Mouse (Mus musculus) stomach, embryonic 16.5 days (tissue): Measurements from ENCODE around the gene Pglyrp1. TPM values are rescaled to one million over a fixed set of nuclear protein-coding genes. Genes with fewer than 3 reads are reported as not detected.

ENCODE experiments used
- ATAC-seq: fragments of 200-750 bp; cut with Nextera tagmentation; 2 replicates; pipeline ENCODE4 v1.8.0; 2017; ENCODE audit warnings: moderate number of reproducible peaks, moderate TSS enrichment; ENCODE audit not compliant: insufficient read depth, low FRiP score
- H3K27ac ChIP-seq: fragments of 300-500 bp; sonication (generic); 2 replicates; pipeline ENCODE4 v1.5.1; 2014; ENCODE audit warnings: low read length
- H3K27me3 ChIP-seq: fragments of 300-500 bp; sonication (generic); 2 replicates; pipeline ENCODE4 v1.6.1; 2014; ENCODE audit warnings: low read length, control low read depth, mixed read lengths; ENCODE audit not compliant: control insufficient read depth, insufficient read depth
- H3K36me3 ChIP-seq: fragments of 300-500 bp; sonication (generic); 2 replicates; pipeline ENCODE4 v1.6.1; 2014; ENCODE audit warnings: low read length; ENCODE audit not compliant: control insufficient read depth, insufficient read depth
- H3K4me1 ChIP-seq: fragments of 300-500 bp; sonication (generic); 2 replicates; pipeline ENCODE4 v1.6.1; 2014; ENCODE audit warnings: low read length, control low read depth, mixed read lengths; ENCODE audit not compliant: control insufficient read depth, insufficient read depth
- H3K4me2 ChIP-seq: fragments of 300-500 bp; sonication (generic); 2 replicates; pipeline ENCODE4 v1.6.1; 2014; ENCODE audit warnings: low read depth, low read length, mixed read lengths
- H3K4me3 ChIP-seq: fragments of 300-500 bp; sonication (generic); replicated peaks from 2 replicates; pipeline ENCODE4 v1.5.1; 2014; ENCODE audit warnings: mild to moderate bottlenecking, low read length
- H3K9ac ChIP-seq: fragments of 300-500 bp; sonication (generic); 2 replicates; pipeline ENCODE4 v1.6.1; 2014; ENCODE audit warnings: low read length
- H3K9me3 ChIP-seq: fragments of 300-500 bp; sonication (generic); replicated peaks from 2 replicates; pipeline ENCODE4 v1.6.1; 2016; ENCODE audit warnings: low read length, control low read depth; ENCODE audit not compliant: control insufficient read depth
- WGBS: fragments of 180-500 bp; shearing (Covaris S2); extraction: QIAGEN DNeasy Blood & Tissue Kit; methylation state at CpG from one replicate; pipeline ENCODE4 v1.1.7; 2014; 5-methylcytosine and 5-hydroxymethylcytosine counted together
- polyA plus RNA-seq: library from polyadenylated mRNA; unstranded; fragments of >200 nt; fragmentation: Nextera tagmentation; extraction: Ambion mirVana; gene quantifications from 2 replicates; pipeline ENCODE4 v1.2.1, GENCODE M21; 2015

Pglyrp1 gene
- polyA plus RNA-seq, 1 experiment from 2014 or later, result 119 TPM

DNA sequence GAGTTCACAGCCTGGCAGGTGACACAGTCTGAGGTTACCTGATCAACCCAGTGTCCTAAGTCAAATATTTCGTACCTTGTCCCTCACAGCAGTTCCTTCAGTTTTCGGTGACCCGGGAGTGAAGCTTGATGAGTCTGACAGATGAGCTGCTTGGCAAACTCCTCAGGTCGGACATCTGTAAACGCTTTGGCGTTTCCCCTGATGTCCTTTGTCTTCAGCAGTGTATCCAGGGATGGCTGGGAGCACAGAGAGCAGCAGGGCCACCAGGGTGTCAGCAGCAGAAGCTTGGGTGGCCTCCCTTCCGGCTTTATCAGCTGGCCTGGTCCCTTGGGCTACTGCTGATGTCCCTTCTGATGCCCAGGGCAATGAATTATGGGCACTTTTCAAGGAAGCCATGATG is 7.6 kb downstream of the Pglyrp1 start:
- H3K4me3 ChIP-seq, result no peak overlapping the region

GRCm38 (mm10) chr7:18883991-18884744 is 13.0 kb downstream of the Pglyrp1 start:
- Histone ChIP-seq H3K9me3 (no peaks in the 10 kb centered on the region), H3K36me3 (no peaks in the 10 kb centered on the region), H3K4me3 (peak overlapping the region; percentile 32), H3K9ac (peak overlapping the region; percentile 69), H3K4me1 (0 out of 2 replicates have a peak, but pooled peaks cover 3% of the 10 kb centered on the region), H3K4me2 (peak overlapping the region; percentile 40), H3K27me3 (no peaks in the 10 kb centered on the region), H3K27ac (peak overlapping the region; percentile 87)
- 45% methylated on average over 9 of the region's 9 CpGs for WGBS
- peak; percentile 90 for ATAC-seq

More for the DNA sequence above, 7.6 kb downstream of the Pglyrp1 start:
- H3K27ac ChIP-seq, result no peak overlapping the region
- 61% methylated on average over 7 of the region's 7 CpGs for WGBS
- no peaks in the 10 kb centered on the region for H3K4me1 ChIP-seq
- no peak overlapping the region for H3K9ac ChIP-seq
- no peak for ATAC-seq
- H3K27me3 ChIP-seq, result no peaks in the 10 kb centered on the region
- H3K4me2 ChIP-seq, result no peak overlapping the region
- H3K36me3 ChIP-seq, result no peaks in the 10 kb centered on the region
- H3K9me3 ChIP-seq, result no peaks in the 10 kb centered on the region

DNA sequence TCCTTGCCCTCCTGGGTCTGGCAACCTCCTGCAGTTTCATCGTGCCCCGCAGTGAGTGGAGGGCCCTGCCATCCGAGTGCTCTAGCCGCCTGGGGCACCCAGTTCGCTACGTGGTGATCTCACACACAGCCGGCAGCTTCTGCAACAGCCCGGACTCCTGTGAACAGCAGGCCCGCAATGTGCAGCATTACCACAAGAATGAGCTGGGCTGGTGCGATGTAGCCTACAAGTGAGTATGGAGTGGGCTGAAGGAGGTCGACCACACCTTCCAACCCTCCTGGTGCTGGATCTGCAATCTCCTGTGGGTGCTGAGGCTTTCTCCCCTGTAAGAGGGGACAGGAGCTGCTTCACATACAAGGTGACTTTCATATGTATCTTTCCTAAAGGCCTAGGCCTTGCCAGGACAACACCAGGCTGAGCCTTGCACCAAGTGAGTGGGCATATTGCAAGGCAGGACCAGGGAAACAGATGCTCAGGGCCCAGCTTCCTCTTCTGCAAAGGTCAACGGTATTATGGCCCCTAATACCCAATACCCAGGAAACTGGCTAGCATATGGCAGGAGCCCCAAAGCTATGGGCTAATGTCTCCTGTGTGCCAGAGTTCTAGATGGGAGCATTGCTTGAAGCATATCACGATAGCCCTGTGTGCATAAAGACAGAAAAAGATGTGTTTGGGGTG is 13.8 kb downstream of the Pglyrp1 start:
- Histone ChIP-seq H3K4me3 (peak overlapping the region; percentile 32), H3K4me1 (0 out of 2 replicates have a peak, but pooled peaks cover 3% of the 10 kb centered on the region), H3K36me3 (no peaks in the 10 kb centered on the region), H3K27me3 (no peaks in the 10 kb centered on the region), H3K9me3 (no peaks in the 10 kb centered on the region), H3K27ac (peak overlapping the region; percentile 87), H3K4me2 (peak overlapping the region; percentile 40), H3K9ac (peak overlapping the region; percentile 69)
- 41% methylated on average over 13 of the region's 13 CpGs for WGBS
- ATAC-seq, result no peak; the same call in 1 of the 2 replicates

GRCm38 (mm10) chr7:18886963-18887362 is 15.8 kb downstream of the Pglyrp1 start:
- Histone ChIP-seq H3K4me2 (no peak overlapping the region), H3K36me3 (no peaks in the 10 kb centered on the region), H3K27ac (no peak overlapping the region), H3K4me3 (no peak overlapping the region), H3K9me3 (no peaks in the 10 kb centered on the region), H3K4me1 (0 out of 2 replicates have a peak, but pooled peaks cover 3% of the 10 kb centered on the region), H3K27me3 (no peaks in the 10 kb centered on the region), H3K9ac (no peak overlapping the region)
- WGBS, result 81% methylated on average over 1 of the region's 1 CpGs
- ATAC-seq, result no peak

DNA sequence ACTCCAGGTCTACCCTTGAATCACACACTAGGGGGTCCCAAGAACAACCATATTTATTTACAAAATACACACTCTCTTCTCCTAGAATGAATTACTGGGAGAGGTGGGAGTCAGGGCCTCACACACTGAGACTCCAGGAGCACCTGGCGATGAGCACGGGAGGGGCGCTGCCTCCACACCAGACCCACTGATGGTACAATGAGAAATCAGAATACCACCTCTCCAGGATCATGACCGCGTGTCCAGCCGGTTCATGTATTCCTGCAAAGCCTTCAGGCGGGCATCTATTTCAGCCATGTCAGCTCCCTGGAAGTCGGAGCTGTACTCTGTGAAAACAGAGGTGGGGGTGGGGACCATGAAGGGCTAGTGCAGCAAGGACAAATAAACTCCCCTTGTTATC is 19.7 kb downstream of the Pglyrp1 start:
- no peaks in the 10 kb centered on the region; the same call in 1 of the 2 replicates for H3K27me3 ChIP-seq

GRCm38 (mm10) chr7:18891872-18892599 is 20.9 kb downstream of the Pglyrp1 start:
- no peaks in the 10 kb centered on the region for H3K9me3 ChIP-seq
- peak overlapping the region; percentile 69 for H3K9ac ChIP-seq
- 19% methylated on average over 33 of the region's 33 CpGs for WGBS
- peak overlapping the region; percentile 96 for H3K4me2 ChIP-seq
- peaks cover 22% of the 10 kb centered on the region for H3K4me1 ChIP-seq
- no peaks in the 10 kb centered on the region; the same call in 1 of the 2 replicates for H3K27me3 ChIP-seq
- H3K36me3 ChIP-seq, result no peaks in the 10 kb centered on the region
- no peak overlapping the region; the same call in 1 of the 2 replicates for H3K27ac ChIP-seq
- H3K4me3 ChIP-seq, result peak overlapping the region; percentile 48
- peak; percentile 54; the same call in 1 of the 2 replicates for ATAC-seq

More for the DNA sequence above, 19.7 kb downstream of the Pglyrp1 start:
- H3K36me3 ChIP-seq, result no peaks in the 10 kb centered on the region
- no peak overlapping the region for H3K4me2 ChIP-seq
- H3K9ac ChIP-seq, result no peak overlapping the region
- ATAC-seq, result no peak
- no peaks in the 10 kb centered on the region for H3K9me3 ChIP-seq
- H3K27ac ChIP-seq, result no peak overlapping the region
- 94% methylated on average over 8 of the region's 8 CpGs for WGBS
- no peak overlapping the region for H3K4me3 ChIP-seq
- H3K4me1 ChIP-seq, result peaks cover 22% of the 10 kb centered on the region

GRCm38 (mm10) chr7:18893009-18893408 is 21.9 kb downstream of the Pglyrp1 start:
- Histone ChIP-seq H3K27ac (no peak overlapping the region), H3K9ac (peak overlapping the region; percentile 69), H3K4me3 (no peak overlapping the region; the same call in 1 of the 2 replicates), H3K4me1 (peaks cover 22% of the 10 kb centered on the region), H3K27me3 (no peaks in the 10 kb centered on the region; the same call in 1 of the 2 replicates), H3K36me3 (0 out of 2 replicates have a peak, but pooled peaks cover 5% of the 10 kb centered on the region), H3K4me2 (peak overlapping the region; percentile 96), H3K9me3 (no peaks in the 10 kb centered on the region)
- ATAC-seq, result peak; percentile 27; the same call in 1 of the 2 replicates
- 31% methylated on average over 27 of the region's 27 CpGs for WGBS

GRCm38 (mm10) chr7:18893651-18894430 is 22.7 kb downstream of the Pglyrp1 start:
- 0 out of 2 replicates have a peak, but pooled peaks cover 5% of the 10 kb centered on the region for H3K36me3 ChIP-seq
- H3K9me3 ChIP-seq, result no peaks in the 10 kb centered on the region
- H3K27me3 ChIP-seq, result no peaks in the 10 kb centered on the region; the same call in 1 of the 2 replicates
- no peak overlapping the region for H3K27ac ChIP-seq
- peak; percentile 63 for ATAC-seq
- H3K4me2 ChIP-seq, result peak overlapping the region; percentile 79
- peak overlapping the region; percentile 76 for H3K9ac ChIP-seq
- WGBS, result 1% methylated on average over 41 of the region's 41 CpGs
- peak overlapping the region; percentile 43 for H3K4me3 ChIP-seq
- peaks cover 22% of the 10 kb centered on the region for H3K4me1 ChIP-seq
